Mouse (Mus musculus) stomach, postnatal 0 days (tissue): ENCODE measurements around the gene Gm11938.
"Not testable (repeated sequence)": the region's sequence is repeated elsewhere in the genome, so short reads cannot be mapped to it uniquely, and the experiment has no call there.

ENCODE experiments used
- CTCF ChIP-seq: IDR thresholded peaks from 2 replicates; pipeline ENCODE4 v1.5.1; 2016; ENCODE audit warnings: antibody characterized with exemption, low read depth, mild to moderate bottlenecking, moderate library complexity
- EP300 ChIP-seq: optimal IDR thresholded peaks from 2 replicates; pipeline ENCODE3; 2016; ENCODE audit warnings: antibody characterized with exemption

DNA sequence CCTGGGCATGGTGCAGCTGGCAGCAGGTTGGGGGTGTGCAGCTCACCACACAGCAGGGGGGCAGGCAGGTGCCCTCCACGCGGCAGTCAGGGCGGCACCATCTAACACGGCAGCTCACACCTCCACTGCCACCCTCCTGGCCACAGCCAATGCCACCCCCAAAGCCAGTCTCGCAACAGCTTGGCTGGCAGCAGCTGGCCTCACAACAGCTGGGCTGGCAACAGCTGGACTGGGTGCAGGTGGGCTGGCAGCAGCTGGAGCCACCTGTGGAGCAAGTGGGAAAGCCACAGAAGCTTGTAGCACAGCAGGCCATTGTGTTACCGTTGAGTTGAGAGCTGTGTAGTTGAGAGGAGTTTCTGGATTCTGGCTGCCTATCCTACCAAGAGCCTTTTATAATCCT lies 5.4 kb downstream of the Gm11938 start, which contains the start of gene Krtap9-3:
- not testable (repeated sequence) for TF ChIP-seq CTCF, EP300
